ENCODE assay signal across 11 mouse cellular contexts in the genomic region with DNA sequence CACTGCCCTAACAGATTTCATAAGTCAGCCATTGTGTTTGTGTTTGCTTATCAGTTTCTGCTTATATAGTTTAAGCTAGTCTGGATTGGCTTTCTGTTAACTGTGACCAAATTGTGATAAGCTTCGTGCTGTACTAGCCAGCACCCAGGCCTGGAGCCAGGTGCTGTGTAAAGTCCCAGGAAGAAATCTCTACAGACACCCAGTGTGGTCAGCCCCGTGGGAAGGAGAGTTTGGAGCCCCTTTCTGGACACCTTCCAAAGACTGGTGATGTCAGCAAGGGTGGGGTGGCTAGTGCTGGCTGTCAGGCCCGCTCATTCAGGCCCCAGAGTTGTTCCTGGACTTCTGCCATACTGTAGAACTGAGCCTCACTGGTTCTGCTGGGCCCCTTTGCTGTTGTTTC.
DNase-seq lines count a peak whose midpoint lies in the region; ATAC-seq and TF ChIP-seq lines count a peak whose summit lies in the region.
"Had no signal": no experiment of that assay in that cellular context is flagged by ENCODE, and none has a peak within 500 bp of the region (broad histone marks: within the 10 kb centered on the region; RNA-seq: fewer than 3 reads in every experiment).

No protein-coding gene starts in this region.

- no peaks in the 10 kb centered on the region for H3K36me3 ChIP-seq in intestine, embryonic 15.5 days
- peaks cover 20% of the 10 kb centered on the region for H3K36me3 ChIP-seq in small intestine, adult 2 months (ENCODE audit: control insufficient read depth, insufficient read depth, low read length)

- no peak overlapping the region for H3K27ac ChIP-seq in intestine, embryonic 15.5 days
- peak overlapping the region; percentile 7; the same call in 1 of the 2 replicates for H3K27ac ChIP-seq in small intestine, adult 2 months (ENCODE audit: insufficient read depth, low read depth, low read length)
- H3K27ac ChIP-seq: embryonic facial prominence, embryonic 12.5 days; limb, embryonic 12.5 days; midbrain, embryonic 13.5 days had no signal

- H3K27me3 ChIP-seq in intestine, embryonic 15.5 days (replicated peaks): no peaks in the 10 kb centered on the region
- H3K27me3 ChIP-seq in small intestine, adult 2 months (ENCODE audit: control insufficient read depth, insufficient read depth, low read length): no peaks in the 10 kb centered on the region
- H3K27me3 ChIP-seq: embryonic facial prominence, embryonic 12.5 days; limb, embryonic 12.5 days; midbrain, embryonic 13.5 days had no signal

- H3K4me1 ChIP-seq in intestine, embryonic 15.5 days (replicated peaks): 0 out of 2 replicates have a peak, but pooled peaks cover 2% of the 10 kb centered on the region
- peaks cover 6% of the 10 kb centered on the region; the same call in 1 of the 2 replicates for H3K4me1 ChIP-seq in small intestine, adult 2 months (ENCODE audit: control insufficient read depth, insufficient read depth, insufficient read length, low read length)
- H3K4me1 ChIP-seq: midbrain, embryonic 13.5 days had no signal

- ATAC-seq in intestine, embryonic 15.5 days: peak; percentile 73
- ATAC-seq: midbrain, embryonic 13.5 days had no signal

- DNase-seq in gastrocnemius, adult 18-20 months (ENCODE audit: low spot score): peak; percentile 51
- DNase-seq in gastrocnemius, postnatal 10 days: no peak
- peak; percentile 55 to 67 for DNase-seq in heart, adult 18-20 months
- no peak for DNase-seq in adrenal gland, postnatal 10 days
- DNase-seq in right cerebral cortex, postnatal 4 days: no peak
- DNase-seq in right cerebral cortex, adult 2 months (ENCODE audit: low spot score in 2 of 2): no peak

- no peak overlapping the region for H3K9ac ChIP-seq in intestine, embryonic 15.5 days
- H3K9ac ChIP-seq: embryonic facial prominence, embryonic 12.5 days; limb, embryonic 12.5 days; midbrain, embryonic 13.5 days had no signal

- no peaks in the 10 kb centered on the region for H3K9me3 ChIP-seq in intestine, embryonic 15.5 days
- H3K9me3 ChIP-seq: embryonic facial prominence, embryonic 12.5 days; limb, embryonic 12.5 days; midbrain, embryonic 13.5 days had no signal

- no peak overlapping the region for H3K4me2 ChIP-seq in intestine, embryonic 15.5 days (replicated peaks)
- H3K4me2 ChIP-seq: embryonic facial prominence, embryonic 12.5 days; limb, embryonic 12.5 days; midbrain, embryonic 13.5 days had no signal

- TF ChIP-seq POLR2A in small intestine, adult 2 months (IDR thresholded peaks at IDR 0.05; ENCODE audit: low read depth, low read length): no peak

- 44% methylated on average over 3 of the region's 3 CpGs for WGBS in intestine, embryonic 15.5 days
- 23% methylated on average over 3 of the region's 3 CpGs for WGBS in small intestine, adult 2 months

- H3K4me3 ChIP-seq in intestine, embryonic 15.5 days (replicated peaks): no peak overlapping the region
- no peak overlapping the region for H3K4me3 ChIP-seq in small intestine, adult 2 months (ENCODE audit: low read depth, low read length)
- H3K4me3 ChIP-seq: embryonic facial prominence, embryonic 12.5 days; limb, embryonic 12.5 days; midbrain, embryonic 13.5 days had no signal

- TF ChIP-seq CTCF in small intestine, adult 2 months (IDR thresholded peaks at IDR 0.05; ENCODE audit: extremely low read depth, insufficient read length, insufficient replicate concordance, low read depth, low read length): no peak

Comparison
In these comparisons a context has a peak if more than half of its experiments do, and no peak if none do; other contexts are left out.
1. DNase-seq: peak in gastrocnemius, adult 18-20 months (single experiment) and heart, adult 18-20 months (2 of 2); none in gastrocnemius, postnatal 10 days (single experiment), adrenal gland, postnatal 10 days (single experiment), right cerebral cortex, postnatal 4 days (single experiment) and right cerebral cortex, adult 2 months (0 of 2).